Mouse (Mus musculus) ovary, postnatal 36 days (tissue): ENCODE data around the gene Sae1.
A peak's percentile ranks its signal among the peaks of the same experiment; 100 is the strongest.

Experiments used
- DNase-seq: peaks from one replicate; pipeline ENCODE4 v3.0.0; 2022; ENCODE audit warnings: low spot score, mixed read lengths

The Sae1 gene

DNA sequence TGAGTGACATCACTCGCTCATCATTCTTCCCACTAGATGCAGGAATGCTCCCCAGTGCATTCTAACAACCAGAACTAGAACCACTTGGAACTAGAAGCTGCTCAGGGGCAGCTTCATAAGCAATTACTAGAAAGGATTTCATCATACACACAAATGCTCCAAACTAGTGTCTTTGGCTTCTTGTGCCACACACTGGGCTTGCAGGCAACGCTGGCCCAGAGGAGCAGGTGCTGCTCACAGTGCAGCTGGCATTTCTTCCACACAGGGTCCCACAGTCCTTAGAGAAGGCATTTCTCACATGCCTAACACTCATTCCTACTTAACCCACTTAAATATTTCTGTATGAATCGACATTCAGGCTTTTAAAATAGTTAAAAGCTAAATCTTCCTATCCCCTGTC lies 30.0 kb downstream of the Sae1 start:
- no peak for DNase-seq

DNA sequence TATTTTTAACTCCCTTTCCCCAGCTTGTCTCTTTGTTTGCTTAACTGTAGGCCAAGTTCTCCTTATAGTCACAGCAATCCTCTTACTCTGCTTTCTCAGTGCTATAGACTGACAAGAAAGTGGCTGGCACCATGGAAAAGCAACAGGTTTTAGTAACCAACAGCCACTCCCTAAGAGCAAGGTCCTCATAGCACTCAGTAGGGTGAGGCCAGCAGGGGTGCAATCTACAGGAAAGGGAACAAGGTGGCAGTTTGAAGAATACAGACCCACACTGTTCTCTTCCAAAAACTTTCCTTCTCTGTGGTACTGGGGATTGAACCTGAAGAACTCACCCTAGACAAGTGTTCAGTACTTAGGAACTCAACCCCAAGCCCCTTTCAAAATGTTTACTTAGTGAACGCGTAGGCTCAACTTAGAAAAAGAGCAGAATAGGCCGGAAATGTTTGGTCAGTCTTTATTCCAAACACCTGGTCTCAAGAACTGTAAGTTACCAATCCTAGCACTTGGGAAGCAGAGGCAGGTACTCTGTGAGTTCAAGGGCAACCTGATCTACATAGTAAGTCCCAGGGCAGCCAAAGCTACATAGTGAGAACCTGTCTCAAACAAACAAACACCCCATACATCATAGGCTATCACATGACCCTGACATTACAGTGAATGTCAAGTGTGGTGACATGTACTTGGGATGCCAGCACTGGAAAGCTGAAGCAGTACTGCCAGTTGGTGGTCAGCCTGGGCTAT lies 31.6 kb downstream of the Sae1 start:
- DNase-seq, result no peak

DNA sequence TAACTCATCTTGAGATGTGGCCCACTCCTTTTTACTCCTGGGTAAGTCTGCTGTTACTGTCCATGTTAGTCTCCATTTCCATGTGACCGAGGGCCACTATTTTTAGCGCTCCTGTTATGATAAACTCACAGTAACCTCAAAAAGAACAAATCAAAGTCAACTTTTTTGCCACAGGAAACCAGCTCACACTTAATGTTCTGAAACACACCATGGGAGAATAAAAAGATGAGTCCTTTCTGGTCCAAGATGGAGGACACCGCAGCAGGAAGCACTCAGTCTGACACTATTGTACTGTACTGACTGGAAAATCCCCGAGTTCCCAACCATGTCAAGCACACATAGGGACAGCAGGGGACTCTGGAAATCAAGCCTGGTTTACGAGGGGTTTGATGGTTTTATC lies 37.6 kb downstream of the Sae1 start:
- no peak for DNase-seq

DNA sequence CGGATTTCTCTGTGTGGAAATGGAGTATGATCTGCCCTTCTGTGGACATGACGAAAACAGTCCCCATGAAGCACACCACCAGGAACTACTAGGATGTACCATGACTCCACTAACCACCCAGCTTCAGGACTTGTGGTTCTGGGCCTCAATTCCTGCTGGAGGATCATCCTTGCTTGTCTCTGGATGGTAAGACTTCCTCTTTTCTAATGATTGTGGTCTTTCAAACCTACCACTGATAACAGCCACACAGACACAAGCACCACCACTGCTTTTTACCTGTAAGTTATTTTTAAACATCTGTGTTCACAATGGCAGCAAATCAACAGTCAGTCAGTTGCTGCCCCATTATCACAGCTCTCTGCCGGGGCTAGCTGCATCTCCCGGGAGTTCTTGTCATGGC lies 42.3 kb downstream of the Sae1 start:
- DNase-seq, result no peak

DNA sequence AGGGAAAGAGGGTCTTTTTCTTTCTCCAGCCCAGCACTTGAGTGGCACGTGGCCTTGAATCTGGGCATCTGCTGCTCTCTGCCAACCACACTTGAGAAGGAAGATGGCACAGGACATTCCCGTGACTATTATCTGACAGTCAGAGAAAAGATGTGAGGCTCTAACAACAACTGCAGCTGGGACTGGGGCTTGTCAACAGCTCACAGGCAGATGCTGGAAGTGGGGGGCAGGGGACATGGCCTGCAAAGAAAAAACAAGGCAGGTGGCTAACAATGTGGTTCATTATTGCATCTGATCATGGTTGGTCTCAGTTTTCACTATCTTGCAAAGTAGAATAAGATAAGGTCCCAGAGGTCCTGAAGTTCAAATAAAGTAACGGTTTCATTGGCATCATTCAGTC lies 43.0 kb downstream of the Sae1 start:
- DNase-seq, result no peak

DNA sequence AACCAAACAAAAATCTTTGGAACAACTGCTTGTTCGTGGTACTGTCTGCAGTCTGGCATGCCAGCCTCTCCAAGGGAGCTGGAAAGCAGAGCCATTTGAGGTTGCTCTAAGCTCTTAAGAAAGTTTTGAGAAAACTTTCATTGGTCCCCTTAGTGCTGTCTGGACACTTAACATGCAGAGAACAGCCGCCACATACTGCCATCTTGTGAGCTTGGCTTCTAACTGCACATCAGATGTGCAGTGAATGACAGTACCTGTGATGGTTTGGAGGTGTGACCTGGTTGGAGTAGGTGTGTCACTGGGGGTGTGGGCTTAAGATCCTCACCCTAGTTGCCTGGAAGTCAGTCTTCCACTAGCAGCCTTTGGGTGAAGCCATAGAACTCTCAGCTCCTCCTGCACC lies 49.9 kb downstream of the Sae1 start:
- DNase-seq, result no peak

DNA sequence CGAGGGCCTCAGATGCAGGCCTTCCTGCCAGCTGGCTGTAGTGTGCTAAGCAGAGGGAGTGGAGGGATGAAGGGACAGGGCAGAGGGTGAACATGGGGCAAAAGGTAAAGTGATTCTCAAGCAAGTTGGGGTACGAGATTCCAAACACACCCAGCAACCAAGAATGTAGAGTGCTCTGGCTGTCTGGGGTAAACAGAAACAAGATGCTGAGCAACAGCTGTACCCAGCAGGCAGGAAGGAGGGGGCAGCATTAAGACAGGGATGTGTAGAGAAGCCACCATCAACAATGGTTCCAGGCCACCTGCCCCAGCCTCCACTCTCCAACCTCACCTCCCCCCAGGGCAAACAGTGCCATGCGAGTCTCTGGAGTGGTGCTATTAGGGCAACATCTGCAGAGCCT lies 58.5 kb downstream of the Sae1 start:
- no peak for DNase-seq

DNA sequence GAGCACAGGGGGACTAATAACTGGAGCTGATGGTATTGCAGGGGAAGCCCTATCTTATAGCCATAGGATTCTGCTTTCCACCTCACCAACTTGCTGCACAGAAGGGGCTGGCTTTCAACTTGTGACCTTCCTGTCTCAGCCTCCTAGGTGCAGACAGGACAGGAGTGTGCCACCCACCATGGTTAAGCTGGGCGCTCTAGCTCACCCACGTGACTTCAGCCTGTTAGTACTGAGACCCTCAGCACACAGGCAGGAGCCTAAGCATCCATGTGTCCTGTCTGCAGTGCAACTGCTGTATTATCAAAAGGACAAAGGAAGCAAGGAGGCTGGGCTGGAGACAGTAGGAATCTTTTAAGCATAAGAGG lies 61.0 kb downstream of the Sae1 start:
- DNase-seq, result no peak

DNA sequence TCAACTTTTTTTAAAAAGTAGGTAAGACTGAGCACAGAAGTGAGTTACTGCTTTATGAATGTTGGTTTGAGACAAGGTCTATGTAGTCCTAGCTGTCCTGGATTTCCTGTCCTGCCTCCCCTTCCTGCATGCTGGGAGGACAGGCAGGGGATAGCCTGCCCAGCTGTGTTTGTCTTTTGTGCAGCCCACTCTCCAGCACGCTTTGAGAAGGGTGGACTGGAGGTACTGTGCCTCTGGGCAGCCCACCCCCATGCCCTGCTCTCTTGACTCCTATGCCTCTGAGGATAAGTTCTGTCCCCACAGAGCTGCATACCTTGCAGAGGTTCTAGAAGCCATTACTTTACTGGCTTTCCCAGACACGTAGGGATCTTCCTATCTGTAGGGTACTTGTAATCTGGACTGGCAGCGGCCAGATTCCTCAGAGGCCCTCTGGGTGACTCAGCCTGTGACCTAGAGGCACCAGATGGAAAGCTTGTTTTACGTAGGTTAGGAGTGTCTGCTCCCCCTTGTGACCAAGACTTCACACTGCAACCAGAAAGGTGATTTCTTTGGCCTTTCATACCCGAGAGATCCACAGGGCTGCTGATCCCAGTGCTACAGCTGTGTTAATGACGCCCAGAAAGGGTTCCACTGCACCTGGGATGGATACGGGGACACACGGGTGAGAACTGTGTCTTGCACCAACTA lies 61.5 kb downstream of the Sae1 start:
- DNase-seq, result peak; percentile 31

DNA sequence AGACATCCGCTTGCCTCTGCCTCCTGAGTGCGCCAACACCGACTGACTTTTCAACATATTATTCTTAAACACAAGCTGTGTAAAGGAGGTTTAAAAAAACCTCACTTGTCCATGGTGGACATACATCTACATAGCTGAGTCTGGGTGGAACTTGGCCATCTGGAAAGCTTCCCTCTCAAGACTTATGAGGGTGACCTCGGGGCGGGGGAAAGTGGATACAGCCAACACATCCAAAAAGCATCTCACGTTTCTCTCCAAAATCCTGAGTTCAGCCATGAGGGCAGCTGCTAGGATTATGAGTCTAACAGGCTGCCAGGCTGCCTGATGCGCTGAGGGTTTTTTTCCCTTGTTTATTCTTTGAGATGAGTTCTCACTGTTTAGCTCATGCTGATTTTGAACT lies 62.9 kb downstream of the Sae1 start:
- DNase-seq, result no peak

DNA sequence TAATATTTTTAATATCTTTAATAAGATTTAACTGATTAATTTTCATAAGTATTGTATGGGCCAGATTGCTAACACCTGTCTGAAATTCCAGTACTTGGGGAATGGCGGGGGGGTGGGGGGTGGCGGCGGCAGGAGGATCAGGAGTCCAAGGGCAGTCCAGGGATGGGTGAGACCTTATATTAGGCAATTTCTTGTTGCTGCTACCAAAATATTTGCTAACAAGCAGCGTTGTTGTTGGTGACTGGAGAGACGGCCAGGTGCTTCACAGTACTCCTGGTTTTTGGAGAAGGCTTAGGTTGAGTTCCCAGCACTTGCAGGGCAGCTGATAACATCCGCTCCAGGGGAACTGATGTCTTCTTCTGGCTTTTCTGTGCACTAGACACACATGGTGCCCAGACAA lies 67.1 kb downstream of the Sae1 start:
- no peak for DNase-seq

DNA sequence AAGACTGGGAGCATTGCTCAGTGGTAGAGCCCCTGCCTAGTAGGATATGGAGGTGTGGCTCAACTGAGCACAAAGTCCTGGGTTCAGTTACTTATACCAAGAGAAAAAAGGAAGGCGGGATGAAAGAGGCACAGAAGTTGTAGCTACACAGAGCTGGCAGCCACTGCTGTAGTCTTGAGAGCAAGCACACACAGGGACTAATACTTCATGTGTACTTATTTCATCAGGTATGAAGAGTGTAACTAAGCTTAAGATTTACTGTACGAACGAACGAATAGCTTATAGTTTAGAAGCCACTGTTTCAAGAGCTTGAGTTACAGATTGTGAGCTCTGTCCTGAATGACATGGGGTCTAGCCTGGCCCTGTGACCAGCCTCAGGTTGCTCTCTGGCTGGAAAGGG lies 68.4 kb downstream of the Sae1 start:
- no peak for DNase-seq

DNA sequence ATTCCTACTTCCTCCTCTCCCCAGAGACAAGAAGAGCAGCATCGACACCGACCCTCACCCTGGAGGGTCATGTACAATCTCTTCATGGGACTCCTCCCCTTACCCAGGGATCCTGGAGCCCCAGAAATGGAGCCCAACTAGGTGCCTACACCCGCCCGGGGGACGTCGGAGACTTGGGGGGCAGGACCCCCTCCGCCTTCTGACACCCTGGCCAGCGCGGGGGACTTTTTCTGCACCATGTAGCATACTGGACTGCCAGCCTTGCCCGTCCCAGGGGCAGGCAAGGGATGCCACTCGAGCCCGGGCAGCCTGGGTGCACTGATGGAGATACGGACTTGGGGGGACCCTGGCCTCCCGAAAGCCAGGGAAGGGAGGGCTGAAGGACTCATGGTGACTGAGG lies 70.5 kb downstream of the Sae1 start:
- DNase-seq, result no peak

DNA sequence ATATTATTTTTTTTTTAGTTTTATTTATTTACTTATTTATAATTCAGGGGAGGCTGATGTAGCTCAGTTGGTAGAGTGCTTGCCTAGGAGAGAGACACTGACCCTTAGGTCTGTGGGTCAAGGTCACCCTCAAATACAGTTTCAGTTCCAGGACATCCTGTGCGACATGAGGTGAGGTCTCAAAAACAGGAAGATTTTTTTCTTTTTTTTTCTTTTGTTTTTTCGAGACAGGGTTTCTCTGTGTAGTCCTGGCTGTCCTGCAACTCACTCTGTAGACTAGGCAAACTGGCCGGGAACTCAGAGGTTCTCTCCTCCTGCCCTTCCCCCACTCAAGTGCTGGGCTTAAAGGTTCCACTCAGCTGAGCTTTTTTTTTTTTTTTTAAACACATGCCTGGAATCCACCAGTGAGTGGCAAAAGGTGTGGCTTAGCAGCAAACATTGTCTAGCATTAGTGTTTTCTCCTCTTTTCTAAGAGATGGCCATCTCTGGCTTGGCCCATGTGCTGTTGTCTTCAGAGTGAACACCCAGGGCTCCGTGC lies 72.3 kb downstream of the Sae1 start:
- no peak for DNase-seq

DNA sequence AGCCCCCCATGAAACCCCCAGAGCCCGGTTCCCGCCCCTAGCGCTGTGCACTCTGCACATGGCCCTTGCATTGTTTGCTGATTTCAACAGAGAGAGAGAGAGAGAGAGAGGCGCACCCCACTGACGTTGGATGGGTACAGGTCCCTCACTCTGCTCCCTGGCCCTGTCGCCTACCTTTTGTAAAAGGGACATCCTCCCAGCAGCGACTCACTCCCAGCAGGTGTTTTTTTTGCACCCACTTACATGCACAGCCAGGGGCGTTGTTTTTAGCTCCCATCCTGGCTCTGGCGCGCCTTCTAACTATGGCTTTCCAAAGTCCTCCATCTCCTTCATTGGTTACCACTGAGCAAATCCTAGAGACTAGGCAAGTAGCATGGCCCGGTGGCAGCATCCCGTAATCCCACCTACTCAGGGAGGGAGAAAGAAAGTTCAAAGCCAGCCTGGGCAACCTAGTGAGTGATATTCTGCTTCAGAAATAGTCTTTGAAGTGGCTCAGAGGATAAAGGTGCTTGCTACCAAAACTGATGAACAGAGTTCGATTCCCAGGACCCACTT lies 73.3 kb downstream of the Sae1 start:
- no peak for DNase-seq

DNA sequence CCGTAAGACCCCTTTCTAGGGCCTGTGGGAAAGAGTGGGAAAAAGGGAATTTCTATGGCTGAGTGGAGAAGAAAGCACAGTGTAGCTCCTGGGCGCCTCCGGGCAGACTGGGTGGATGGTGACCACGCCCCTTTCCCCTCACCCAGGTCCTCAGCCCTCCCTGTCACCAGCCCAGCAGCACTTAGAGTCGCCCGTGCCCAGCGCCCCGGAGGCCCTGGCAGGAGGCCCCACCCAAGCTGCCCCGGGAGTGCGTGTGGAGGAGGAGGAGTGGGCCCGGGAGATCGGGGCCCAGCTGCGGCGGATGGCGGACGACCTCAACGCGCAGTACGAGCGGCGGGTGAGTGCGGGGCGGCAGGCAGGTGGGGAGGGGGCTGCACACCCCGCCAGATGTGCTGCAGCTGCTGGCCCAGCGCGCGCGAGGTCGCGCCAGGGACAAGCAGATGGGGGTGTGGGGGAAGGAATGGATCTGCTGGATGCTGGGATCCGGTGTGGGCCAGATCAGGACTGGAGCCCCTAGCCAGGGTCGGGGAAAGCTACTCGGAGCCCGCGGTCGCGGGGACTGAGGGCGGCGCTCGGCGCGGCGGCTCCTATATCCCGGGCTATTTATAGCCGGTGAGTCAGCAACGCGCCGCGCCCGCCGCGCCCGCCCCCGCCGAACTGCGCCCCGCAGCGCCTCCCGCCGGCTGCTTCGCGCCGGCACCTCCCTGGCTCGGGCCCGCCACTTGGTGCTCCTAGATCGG lies 74.0 kb downstream of the Sae1 start:
- peak; percentile 80 for DNase-seq

DNA sequence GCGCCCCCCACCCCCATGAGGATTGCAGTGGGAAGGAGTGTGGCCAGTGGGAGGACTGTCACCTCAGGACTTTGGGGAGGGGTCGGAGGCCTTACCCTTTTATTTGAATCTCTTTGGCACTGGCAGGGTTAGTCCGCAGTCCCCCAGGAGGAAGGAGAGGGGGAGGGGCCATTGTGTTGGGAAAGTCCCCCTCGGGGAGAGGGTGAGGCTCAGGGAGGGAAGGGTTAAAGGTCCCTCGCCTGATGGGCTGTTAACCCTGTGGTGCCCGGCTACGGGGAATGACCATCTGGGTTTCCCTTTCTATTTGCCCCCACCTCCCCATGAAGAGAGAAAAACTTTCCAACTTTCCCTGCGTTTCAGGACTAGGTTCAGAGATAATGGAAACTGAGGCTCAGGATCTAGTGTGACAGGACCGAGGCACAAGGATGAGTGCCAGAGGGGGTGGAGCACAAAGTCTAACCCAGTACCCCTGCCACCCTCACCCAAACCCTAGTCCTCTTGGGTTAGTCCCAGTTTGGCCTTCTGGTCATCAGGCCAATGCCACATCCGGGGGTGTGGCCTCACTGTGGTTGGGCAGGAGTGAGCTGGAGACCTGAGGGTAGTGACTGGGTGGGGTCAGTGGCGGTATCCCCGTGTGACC lies 74.8 kb downstream of the Sae1 start:
- DNase-seq, result peak; percentile 55

DNA sequence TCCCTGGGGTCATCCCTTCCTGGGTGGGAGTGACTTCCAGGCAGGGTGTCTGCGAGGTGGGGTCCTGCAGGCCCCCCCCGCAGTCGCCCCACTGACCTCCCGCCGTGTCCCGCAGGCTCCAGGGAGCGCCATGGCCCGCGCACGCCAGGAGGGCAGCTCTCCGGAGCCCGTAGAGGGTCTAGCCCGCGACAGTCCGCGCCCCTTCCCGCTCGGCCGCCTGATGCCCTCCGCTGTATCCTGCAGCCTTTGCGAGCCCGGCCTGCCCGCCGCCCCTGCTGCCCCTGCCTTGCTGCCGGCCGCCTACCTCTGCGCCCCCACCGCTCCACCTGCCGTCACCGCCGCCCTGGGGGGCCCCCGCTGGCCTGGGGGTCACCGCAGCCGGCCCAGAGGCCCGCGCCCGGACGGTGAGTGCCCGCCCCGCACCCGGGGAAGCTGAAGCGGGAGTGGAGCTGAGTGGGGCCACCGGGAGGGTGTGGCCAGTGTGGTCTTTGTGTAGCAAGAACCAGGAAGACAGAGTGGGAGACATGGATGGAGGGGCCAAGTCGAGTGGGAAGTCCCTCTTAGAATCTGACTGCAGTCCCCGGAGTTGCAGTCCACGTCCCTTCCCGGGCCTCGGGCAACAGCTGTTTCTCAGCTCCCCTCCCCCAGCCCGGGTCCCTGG lies 75.5 kb downstream of the Sae1 start:
- DNase-seq, result peak; percentile 48

DNA sequence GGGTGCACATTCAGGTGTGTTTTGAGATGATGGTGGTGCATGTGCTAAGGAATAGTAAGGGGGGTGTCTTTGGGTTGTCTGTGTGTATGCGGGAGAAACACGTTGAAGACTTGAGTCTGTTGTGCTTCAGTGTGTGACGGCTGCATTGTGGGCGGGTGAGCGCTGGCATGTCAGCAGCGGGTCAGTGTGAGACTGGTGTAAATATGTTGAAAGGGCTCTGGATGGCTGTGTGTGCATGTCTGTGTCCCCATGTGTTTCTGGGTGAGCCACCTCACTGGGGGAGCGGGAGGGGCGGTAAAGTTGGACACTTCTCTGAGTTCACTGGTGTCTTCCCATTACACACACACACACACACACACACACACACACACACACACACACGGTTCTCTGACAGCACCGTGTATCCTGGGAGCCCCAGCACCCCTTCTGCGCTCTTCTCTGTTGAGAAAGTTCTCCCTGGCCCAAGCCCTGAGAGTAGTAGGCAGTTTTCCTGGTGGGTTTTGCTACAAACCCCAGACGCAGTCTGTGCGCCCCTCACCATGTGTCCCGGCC lies 76.1 kb downstream of the Sae1 start:
- no peak for DNase-seq

DNA sequence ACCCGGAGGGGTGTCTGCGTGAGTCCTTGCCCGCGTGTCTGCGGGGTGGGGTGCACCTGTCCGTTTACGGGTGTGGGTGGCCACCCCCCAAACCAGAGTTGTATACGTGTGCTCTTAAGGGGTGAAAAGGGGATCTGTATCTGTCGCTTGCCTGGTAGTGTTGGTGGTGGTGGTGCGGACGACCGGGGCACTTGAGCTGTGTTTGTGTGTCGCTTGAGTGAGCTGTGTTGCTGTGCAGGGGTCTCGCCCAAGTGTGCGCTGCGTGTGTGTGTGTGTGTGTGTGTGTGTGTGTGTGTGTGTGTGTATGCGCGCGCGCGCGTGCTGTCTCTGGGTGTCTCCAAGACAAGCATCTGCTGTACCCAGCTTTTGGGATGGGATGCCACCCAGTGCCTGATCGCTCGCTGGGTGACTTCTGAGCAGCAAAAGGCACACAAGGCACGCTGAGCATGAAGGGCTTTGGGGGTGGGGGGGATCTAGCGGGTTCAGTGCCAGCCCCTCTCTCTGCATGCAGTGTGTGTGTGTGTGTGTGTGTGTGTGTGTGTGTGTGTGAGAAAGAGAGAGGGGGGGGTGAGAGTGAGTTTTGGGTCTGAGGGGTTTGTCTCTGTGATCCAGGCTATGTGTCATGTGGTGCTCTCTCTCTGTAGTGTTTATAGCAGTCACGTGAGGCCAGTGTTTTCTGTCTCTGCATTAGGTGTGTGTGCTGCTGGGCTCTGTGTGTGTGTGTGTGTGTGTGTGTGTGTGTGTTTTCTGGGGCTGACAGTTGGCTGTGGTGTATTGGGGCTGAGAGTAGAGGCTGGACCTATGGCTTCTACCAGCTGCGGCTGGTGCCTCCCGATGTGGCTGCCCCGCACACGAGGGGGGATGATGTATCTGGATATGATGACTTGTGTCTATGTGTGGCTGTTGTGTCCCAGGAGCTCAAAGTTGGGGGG lies 76.8 kb downstream of the Sae1 start:
- no peak for DNase-seq
